Mouse (Mus musculus): Measurements from ENCODE around the gene Icos. TPM values are rescaled to one million over a fixed set of nuclear protein-coding genes. Genes with fewer than 3 reads are reported as not detected.
A peak's percentile ranks its signal among the peaks of the same experiment; 100 is the strongest.

Icos gene
- polyA plus RNA-seq, 1 experiment from 2014 or later = 0.19 TPM

DNA sequence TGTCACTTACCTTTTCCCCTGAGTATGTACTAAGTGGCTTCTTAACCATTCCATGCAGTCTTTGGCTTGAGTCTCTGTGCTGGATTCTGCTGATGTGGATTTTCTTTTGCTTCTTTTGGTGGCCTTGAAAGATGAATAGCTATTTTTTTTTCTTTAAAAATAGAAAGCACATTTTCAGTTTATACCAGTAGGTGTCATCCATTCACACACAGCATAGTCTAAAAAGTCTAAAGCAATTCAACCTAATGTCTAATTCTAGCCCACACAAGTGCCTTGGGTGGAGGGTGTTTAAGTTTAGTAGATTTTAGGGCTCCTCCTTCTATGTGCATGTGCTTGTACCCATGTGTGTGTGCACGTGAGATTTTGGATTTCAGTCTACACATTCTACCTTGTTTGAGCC is 6.9 kb upstream of the Icos start:
- Histone ChIP-seq H3K4me3 (replicated peaks) (no peak overlapping the region), H3K9me3 (replicated peaks) (no peaks in the 10 kb centered on the region), H3K36me3 (no peaks in the 10 kb centered on the region), H3K27me3 (no peaks in the 10 kb centered on the region), H3K4me1 (0 out of 2 replicates have a peak, but pooled peaks cover 4% of the 10 kb centered on the region), H3K9ac (no peak overlapping the region), H3K27ac (no peak overlapping the region), H3K4me2 (no peak overlapping the region)
- no peak for ATAC-seq (replicated peaks; ENCODE audit: low FRiP score)
- WGBS = 74% methylated on average over 1 of the region's 1 CpGs

DNA sequence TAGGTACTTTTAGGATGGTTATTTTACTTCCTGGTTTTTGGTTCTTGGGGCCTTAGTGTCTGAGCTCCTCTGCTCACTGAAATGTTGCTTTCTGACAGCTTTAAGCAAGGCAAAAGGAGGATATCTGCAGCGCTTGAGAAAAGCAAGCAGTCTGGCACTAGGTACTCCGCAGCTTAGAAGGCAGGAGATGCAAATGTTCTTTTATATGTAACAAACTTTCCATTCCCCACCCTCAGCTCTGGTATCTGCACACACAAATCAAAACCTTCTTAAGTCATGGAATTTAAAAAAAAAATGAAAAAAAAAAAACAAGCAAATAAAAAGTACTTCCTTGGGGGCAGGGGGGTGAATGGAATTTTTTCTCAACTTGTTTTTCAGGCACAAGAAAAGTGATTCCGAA is 3.5 kb upstream of the Icos start:
- no peak overlapping the region for H3K4me2 ChIP-seq
- ATAC-seq (replicated peaks; ENCODE audit: low FRiP score) = no peak
- no peaks in the 10 kb centered on the region for H3K27me3 ChIP-seq
- H3K27ac ChIP-seq = no peak overlapping the region
- no peak overlapping the region for H3K4me3 ChIP-seq (replicated peaks)
- no peak overlapping the region for H3K9ac ChIP-seq
- H3K4me1 ChIP-seq = peaks cover 6% of the 10 kb centered on the region
- no peaks in the 10 kb centered on the region for H3K9me3 ChIP-seq (replicated peaks)
- no peaks in the 10 kb centered on the region for H3K36me3 ChIP-seq
- WGBS = 80% methylated on average over 3 of the region's 3 CpGs

DNA sequence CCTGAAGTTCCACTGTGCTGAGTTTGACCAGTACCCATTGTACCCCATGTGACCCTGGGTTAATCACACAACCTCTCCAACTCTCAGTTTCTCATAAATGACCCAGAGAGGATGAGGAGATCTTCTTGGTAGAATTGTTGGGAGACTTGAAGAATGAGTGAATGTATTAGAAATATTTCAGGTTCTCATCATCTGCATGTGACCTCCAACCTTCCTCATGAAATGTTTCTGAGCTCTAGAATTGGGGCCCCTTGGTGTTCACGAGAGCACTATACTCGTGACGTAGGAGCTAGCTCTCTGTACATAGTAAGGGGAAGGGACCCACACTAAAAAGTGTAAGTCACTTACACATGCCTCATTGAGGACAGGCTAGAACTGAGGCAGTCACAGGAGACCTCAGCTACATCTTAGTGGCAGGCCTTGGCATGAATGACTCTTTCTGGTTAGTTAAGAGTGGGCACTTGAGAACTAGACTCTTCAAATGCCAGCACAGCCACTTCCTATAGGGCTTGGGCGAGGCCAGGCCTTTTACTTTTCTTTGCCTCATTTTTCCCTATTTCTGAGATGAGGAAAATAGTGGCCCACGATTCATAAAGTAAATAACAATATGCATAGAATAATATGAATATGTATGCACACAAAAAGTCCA is 2.0 kb upstream of the Icos start:
- Histone ChIP-seq H3K4me3 (replicated peaks) (no peak overlapping the region), H3K27me3 (no peaks in the 10 kb centered on the region), H3K4me2 (no peak overlapping the region), H3K36me3 (no peaks in the 10 kb centered on the region), H3K4me1 (peaks cover 9% of the 10 kb centered on the region), H3K27ac (no peak overlapping the region), H3K9me3 (replicated peaks) (no peaks in the 10 kb centered on the region), H3K9ac (no peak overlapping the region)
- ATAC-seq (replicated peaks; ENCODE audit: low FRiP score) = no peak
- WGBS = 96% methylated on average over 5 of the region's 5 CpGs

DNA sequence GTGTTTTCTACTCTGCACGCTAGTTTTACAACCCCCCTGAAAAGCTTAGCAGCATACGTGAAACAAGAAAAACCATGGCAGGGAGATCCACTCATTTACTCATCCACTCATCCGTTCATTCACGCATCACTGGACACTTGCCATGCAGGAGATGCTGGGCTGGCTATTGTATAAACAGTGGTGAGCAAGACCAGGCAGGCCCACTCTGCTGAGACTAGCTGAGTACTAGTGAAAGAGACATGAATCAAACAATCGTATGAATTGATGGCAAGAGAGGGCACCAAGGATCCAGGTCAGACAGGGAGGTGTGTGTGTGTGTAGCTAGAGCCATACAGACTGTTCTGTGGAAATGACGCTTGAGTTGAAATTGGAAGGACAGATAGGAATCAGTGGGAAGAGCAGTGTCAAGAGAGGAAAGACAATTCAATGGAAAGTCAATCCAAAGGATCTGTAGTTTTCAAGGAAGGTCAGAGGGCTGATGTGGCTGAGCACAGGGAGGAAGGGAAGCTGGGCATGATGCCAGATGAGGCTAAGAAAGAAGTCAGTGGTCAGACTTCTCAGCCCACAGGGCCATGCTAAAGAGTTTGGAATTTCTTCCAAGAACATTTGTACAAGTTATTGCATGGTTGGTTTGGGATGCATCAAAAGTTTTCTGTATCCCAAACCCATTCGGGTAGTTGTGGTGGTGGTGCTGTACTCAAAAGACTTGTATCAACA is 1.6 kb downstream of the Icos start:
- H3K4me1 ChIP-seq = peaks cover 9% of the 10 kb centered on the region
- H3K27ac ChIP-seq = peak overlapping the region; percentile 37; the same call in 1 of the 2 replicates
- no peak overlapping the region for H3K4me3 ChIP-seq (replicated peaks)
- no peaks in the 10 kb centered on the region for H3K36me3 ChIP-seq
- 46% methylated on average over 7 of the region's 7 CpGs for WGBS
- peak; percentile 89 for ATAC-seq (replicated peaks; ENCODE audit: low FRiP score)
- H3K27me3 ChIP-seq = no peaks in the 10 kb centered on the region
- H3K9ac ChIP-seq = no peak overlapping the region
- H3K9me3 ChIP-seq (replicated peaks) = no peaks in the 10 kb centered on the region
- H3K4me2 ChIP-seq = no peak overlapping the region

DNA sequence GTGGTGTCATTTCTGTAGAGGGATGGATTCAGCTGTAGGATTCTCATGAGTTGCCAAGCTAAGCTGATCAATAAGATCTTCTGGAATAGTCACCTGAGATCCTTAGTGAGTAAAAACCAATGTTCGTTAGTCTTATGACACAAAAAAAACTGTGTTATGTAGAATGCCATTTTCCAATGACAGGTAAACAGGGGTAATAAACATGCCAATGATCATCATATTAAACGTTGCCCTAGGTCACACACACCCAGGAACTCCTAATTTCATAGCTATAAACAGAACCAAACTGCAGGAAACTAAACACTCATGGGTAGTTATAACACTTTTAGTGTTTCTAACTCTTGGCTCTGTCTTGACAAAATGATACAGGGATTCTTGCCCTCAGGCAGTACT is 2.1 kb downstream of the Icos start:
- H3K4me2 ChIP-seq = no peak overlapping the region
- peaks cover 9% of the 10 kb centered on the region for H3K4me1 ChIP-seq
- H3K9me3 ChIP-seq (replicated peaks) = no peaks in the 10 kb centered on the region
- H3K36me3 ChIP-seq = no peaks in the 10 kb centered on the region
- 89% methylated on average over 2 of the region's 2 CpGs for WGBS
- no peak overlapping the region for H3K27ac ChIP-seq
- no peak for ATAC-seq (replicated peaks; ENCODE audit: low FRiP score)
- H3K4me3 ChIP-seq (replicated peaks) = no peak overlapping the region
- H3K27me3 ChIP-seq = no peaks in the 10 kb centered on the region
- H3K9ac ChIP-seq = no peak overlapping the region

DNA sequence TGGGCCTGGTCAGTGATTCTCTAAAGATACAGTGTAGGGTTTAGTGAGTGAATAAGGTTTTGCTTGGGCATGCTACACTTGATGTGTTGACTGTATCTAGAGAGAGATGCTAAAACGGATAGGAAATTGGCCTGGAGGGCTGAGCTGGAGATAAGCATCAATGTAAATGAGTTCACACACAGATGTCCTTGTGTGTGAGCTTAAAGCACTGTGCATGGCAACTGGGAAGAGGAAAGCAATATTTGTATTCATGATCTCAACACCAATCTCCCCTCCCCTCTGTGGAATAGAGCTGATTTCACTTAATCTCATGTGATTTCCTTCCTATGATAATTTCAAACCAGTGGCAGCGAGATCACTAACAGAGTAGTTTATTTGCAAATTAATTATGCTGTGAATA is 7.3 kb downstream of the Icos start:
- Histone ChIP-seq H3K4me3 (replicated peaks) (no peak overlapping the region), H3K4me2 (no peak overlapping the region), H3K27ac (no peak overlapping the region), H3K27me3 (no peaks in the 10 kb centered on the region), H3K36me3 (no peaks in the 10 kb centered on the region), H3K9ac (no peak overlapping the region), H3K4me1 (no peaks in the 10 kb centered on the region), H3K9me3 (replicated peaks) (no peaks in the 10 kb centered on the region)
- no peak for ATAC-seq (replicated peaks; ENCODE audit: low FRiP score)
- WGBS = 64% methylated on average over 2 of the region's 2 CpGs

DNA sequence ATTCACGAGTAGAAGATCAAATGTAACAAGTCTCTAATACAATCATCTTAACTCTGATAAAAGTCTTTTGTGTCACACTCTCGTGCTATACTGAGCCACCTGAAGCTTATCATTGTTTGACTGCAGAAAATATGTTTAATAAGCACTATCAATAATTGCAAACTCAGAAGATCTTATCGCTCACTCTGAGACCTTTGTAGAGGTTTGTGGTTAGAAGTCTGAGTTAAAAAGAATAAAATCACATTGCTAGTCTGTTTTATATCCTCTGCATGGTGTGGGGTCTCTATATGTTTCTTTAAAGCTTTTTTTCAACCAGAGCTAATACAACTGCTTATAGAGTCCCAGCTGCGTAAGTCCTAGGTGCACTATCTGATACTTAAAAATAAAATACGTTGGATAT is 8.4 kb downstream of the Icos start:
- WGBS = 78% methylated on average over 5 of the region's 5 CpGs
- Histone ChIP-seq H3K36me3 (no peaks in the 10 kb centered on the region), H3K9ac (no peak overlapping the region), H3K4me1 (no peaks in the 10 kb centered on the region), H3K4me3 (replicated peaks) (no peak overlapping the region), H3K27ac (no peak overlapping the region), H3K9me3 (replicated peaks) (no peaks in the 10 kb centered on the region), H3K27me3 (no peaks in the 10 kb centered on the region), H3K4me2 (no peak overlapping the region)
- no peak for ATAC-seq (replicated peaks; ENCODE audit: low FRiP score)

DNA sequence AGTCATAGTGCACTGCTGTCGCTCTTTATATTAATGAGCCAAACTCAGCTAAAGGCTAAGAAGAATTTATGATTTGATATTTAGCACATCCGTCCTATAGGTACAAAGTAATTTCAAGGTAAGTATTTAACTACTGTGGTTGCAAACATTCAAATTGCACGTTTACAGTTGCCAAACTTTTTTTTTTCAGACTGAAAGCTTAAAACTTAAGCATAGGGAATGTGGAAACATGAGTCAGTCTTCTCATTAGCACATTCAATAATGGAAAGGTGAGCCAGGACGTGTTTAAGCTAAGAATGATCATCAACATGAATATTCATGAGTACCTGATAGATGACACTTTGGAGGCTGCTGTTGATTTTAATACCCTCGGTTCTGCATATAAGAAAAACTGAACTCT is 11.4 kb downstream of the Icos start:
- Histone ChIP-seq H3K4me1 (no peaks in the 10 kb centered on the region), H3K27ac (no peak overlapping the region), H3K9ac (no peak overlapping the region), H3K4me3 (replicated peaks) (no peak overlapping the region), H3K9me3 (replicated peaks) (no peaks in the 10 kb centered on the region), H3K27me3 (no peaks in the 10 kb centered on the region), H3K4me2 (no peak overlapping the region), H3K36me3 (no peaks in the 10 kb centered on the region)
- WGBS = 82% methylated on average over 5 of the region's 5 CpGs
- no peak for ATAC-seq (replicated peaks; ENCODE audit: low FRiP score)

DNA sequence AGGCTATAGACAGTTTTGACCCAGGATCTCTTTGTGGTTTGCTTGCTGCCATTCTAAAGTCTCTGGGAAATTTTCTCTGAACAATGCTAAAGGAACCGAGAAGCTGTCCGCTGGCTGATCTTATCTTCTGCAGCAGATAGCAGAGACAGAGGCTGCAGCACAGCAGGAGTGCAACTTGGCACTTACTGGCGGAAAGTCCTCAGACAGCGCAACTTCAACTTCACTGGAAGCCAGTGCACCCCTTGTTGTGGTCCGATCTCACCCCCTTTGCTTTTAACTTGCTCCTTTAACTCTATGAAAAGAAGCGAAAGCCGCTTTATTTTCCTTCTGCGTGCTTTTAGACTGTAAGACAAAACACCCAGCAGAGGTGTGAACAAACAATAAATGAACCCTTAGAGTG is 12.6 kb downstream of the Icos start:
- no peak overlapping the region for H3K9ac ChIP-seq
- WGBS = 67% methylated on average over 8 of the region's 8 CpGs
- no peak overlapping the region for H3K4me2 ChIP-seq
- no peaks in the 10 kb centered on the region for H3K36me3 ChIP-seq
- no peaks in the 10 kb centered on the region for H3K4me1 ChIP-seq
- no peak for ATAC-seq (replicated peaks; ENCODE audit: low FRiP score)
- no peak overlapping the region for H3K27ac ChIP-seq
- no peak overlapping the region for H3K4me3 ChIP-seq (replicated peaks)
- H3K9me3 ChIP-seq (replicated peaks) = no peaks in the 10 kb centered on the region
- H3K27me3 ChIP-seq = no peaks in the 10 kb centered on the region

DNA sequence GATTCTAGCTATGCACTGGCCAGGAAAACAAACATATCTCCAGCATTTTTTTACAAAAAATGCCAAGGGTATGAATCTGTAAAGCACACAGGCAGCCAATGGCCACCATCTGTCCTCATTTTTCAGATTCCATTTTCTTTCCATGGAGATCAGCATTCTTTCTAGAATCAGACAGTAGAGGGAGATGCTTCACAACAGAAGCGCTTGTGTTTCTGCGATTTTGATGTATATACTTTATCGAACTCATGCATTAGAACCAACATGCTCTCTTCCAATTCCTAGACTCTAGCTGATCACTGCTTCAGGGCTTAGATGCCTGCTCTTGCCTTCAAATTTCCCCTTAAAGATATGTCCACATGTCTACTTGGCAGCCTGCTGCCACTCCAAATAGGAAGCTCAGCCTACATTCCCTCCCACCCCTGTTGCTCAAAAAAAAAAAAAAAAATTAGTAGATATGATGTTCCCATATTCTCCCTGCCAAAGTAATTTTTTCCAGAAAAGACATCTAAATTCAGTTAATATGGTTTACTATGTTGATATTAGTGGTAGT is 20.4 kb downstream of the Icos start:
- Histone ChIP-seq H3K27me3 (no peaks in the 10 kb centered on the region), H3K4me2 (no peak overlapping the region), H3K9ac (no peak overlapping the region), H3K27ac (no peak overlapping the region), H3K36me3 (no peaks in the 10 kb centered on the region), H3K9me3 (replicated peaks) (no peaks in the 10 kb centered on the region), H3K4me1 (no peaks in the 10 kb centered on the region), H3K4me3 (replicated peaks) (no peak overlapping the region)
- no peak for ATAC-seq (replicated peaks; ENCODE audit: low FRiP score)
- 90% methylated on average over 3 of the region's 3 CpGs for WGBS

DNA sequence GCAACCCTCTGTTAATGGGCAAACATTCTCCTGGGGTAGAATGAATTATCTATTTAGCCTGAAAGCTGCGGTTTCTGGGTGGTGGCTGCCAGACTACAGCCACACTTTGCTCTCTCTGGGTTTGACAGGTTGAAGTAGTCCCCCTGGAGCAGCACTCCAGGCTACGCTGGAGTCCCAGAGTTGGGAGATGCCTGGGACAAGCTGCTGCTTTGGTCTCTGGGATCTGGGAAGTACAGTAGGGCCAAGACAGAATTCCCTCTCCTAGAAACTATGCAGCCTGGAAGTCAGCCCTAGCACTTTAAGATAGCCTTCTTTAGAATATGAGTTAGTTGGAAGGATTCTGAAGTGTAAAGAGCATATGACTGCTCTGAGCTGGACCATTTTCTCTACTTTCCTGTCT is 21.0 kb downstream of the Icos start:
- H3K4me2 ChIP-seq = no peak overlapping the region
- no peaks in the 10 kb centered on the region for H3K27me3 ChIP-seq
- H3K4me1 ChIP-seq = no peaks in the 10 kb centered on the region
- WGBS = 71% methylated on average over 2 of the region's 2 CpGs
- no peak overlapping the region for H3K9ac ChIP-seq
- H3K36me3 ChIP-seq = no peaks in the 10 kb centered on the region
- H3K9me3 ChIP-seq (replicated peaks) = no peaks in the 10 kb centered on the region
- H3K27ac ChIP-seq = no peak overlapping the region
- ATAC-seq (replicated peaks; ENCODE audit: low FRiP score) = no peak
- no peak overlapping the region for H3K4me3 ChIP-seq (replicated peaks)

DNA sequence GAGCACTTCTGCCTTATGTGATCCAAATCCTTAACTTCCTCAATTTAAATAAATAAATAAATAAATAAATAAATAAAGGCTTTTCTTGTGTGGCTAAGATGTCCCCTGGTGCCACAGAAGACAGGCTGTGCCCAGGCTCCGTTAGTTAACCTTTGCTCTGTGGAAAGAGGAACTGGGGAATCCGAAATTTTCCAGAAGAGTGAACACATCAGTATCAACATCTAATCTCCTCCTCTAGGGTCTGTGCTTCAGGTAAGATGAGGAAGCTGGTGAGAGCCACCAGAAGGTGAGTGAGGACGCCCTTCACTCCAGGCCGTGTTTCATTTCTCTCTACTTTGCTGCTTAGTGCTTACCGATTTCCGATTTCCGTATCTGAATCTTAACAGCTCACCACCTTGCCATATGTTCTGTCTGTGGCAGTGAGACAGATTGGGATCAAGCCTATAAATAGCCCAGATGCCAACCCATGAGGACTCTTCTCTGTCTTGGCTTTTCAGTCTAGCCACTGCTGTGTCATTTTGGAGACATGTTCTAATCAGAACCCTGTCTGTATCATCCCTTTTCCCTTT is 24.1 kb downstream of the Icos start:
- no peak overlapping the region for H3K9ac ChIP-seq
- WGBS = 79% methylated on average over 7 of the region's 7 CpGs
- no peaks in the 10 kb centered on the region for H3K9me3 ChIP-seq (replicated peaks)
- H3K4me1 ChIP-seq = no peaks in the 10 kb centered on the region
- no peak overlapping the region for H3K4me3 ChIP-seq (replicated peaks)
- no peak overlapping the region for H3K4me2 ChIP-seq
- no peak for ATAC-seq (replicated peaks; ENCODE audit: low FRiP score)
- H3K27me3 ChIP-seq = no peaks in the 10 kb centered on the region
- H3K27ac ChIP-seq = no peak overlapping the region
- no peaks in the 10 kb centered on the region for H3K36me3 ChIP-seq
